Mouse (Mus musculus) embryonic fibroblast, embryonic 13.5 days (primary cell): ENCODE results near the gene Alx3. TPM values are rescaled to one million over a fixed set of nuclear protein-coding genes. Genes with fewer than 3 reads are reported as not detected.

Source experiments
- H3K27ac ChIP-seq: 2 replicates; pipeline ENCODE4 v1.5.1; 2012; ENCODE audit warnings: low read length, control low read depth, inconsistent platforms; ENCODE audit not compliant: insufficient read depth
- H3K4me1 ChIP-seq: 2 replicates; pipeline ENCODE4 v1.6.1; 2011; ENCODE audit warnings: low read length; ENCODE audit not compliant: control insufficient read depth, insufficient read depth
- H3K4me3 ChIP-seq: 2 replicates; pipeline ENCODE4 v1.5.1; 2011; ENCODE audit warnings: mild to moderate bottlenecking, control low read depth, low read length; ENCODE audit not compliant: insufficient read depth
- CTCF ChIP-seq: IDR thresholded peaks from 2 replicates; pipeline ENCODE4 v1.5.1; 2011; ENCODE audit warnings: mild to moderate bottlenecking, control low read depth, low read length, moderate library complexity, borderline replicate concordance; ENCODE audit not compliant: insufficient read depth
- POLR2A ChIP-seq: IDR thresholded peaks from 2 replicates; pipeline ENCODE4 v1.6.1; 2011; ENCODE audit warnings: low read depth, mild to moderate bottlenecking, control low read depth, low read length, moderate library complexity
- polyA plus RNA-seq: library from polyadenylated mRNA; stranded (reverse); fragments of >200 nt; gene quantifications from 2 replicates; pipeline ENCODE4 v1.2.4, GENCODE M21; 2011; ENCODE audit warnings: low read depth; ENCODE audit not compliant: missing spikeins, insufficient read length

The Alx3 gene
- polyA plus RNA-seq, 1 experiment, result 1.9 TPM

GRCm38 (mm10) chr3:107621286-107622075 is 26.6 kb downstream of the Alx3 start:
- TF ChIP-seq POLR2A (no peak), CTCF (no peak)
- no peaks in the 10 kb centered on the region for H3K4me1 ChIP-seq
- no peak overlapping the region for H3K27ac ChIP-seq
- no peak overlapping the region for H3K4me3 ChIP-seq

- Histone ChIP-seq H3K27ac (no peak overlapping the region), H3K4me1 (0 out of 2 replicates have a peak, but pooled peaks cover 2% of the 10 kb centered on the region), H3K4me3 (no peak overlapping the region)
- TF ChIP-seq CTCF (no peak), POLR2A (no peak)
These were observed 27.7 kb downstream of the Alx3 start for GRCm38 (mm10) chr3:107622537-107622936.

- Histone ChIP-seq H3K4me3 (no peak overlapping the region), H3K4me1 (0 out of 2 replicates have a peak, but pooled peaks cover 2% of the 10 kb centered on the region), H3K27ac (no peak overlapping the region)
- TF ChIP-seq POLR2A (no peak), CTCF (no peak)
These were observed 29.6 kb downstream of the Alx3 start for GRCm38 (mm10) chr3:107624424-107624823.

- Histone ChIP-seq H3K27ac (no peak overlapping the region), H3K4me1 (0 out of 2 replicates have a peak, but pooled peaks cover 2% of the 10 kb centered on the region), H3K4me3 (no peak overlapping the region)
- TF ChIP-seq POLR2A (no peak), CTCF (no peak)
These were observed 30.7 kb downstream of the Alx3 start for GRCm38 (mm10) chr3:107625536-107625935.

GRCm38 (mm10) chr3:107626751-107627150 is 31.9 kb downstream of the Alx3 start:
- Histone ChIP-seq H3K27ac (no peak overlapping the region), H3K4me3 (no peak overlapping the region), H3K4me1 (0 out of 2 replicates have a peak, but pooled peaks cover 2% of the 10 kb centered on the region)
- TF ChIP-seq POLR2A (no peak), CTCF (no peak)

GRCm38 (mm10) chr3:107627641-107628040 is 32.8 kb downstream of the Alx3 start:
- 0 out of 2 replicates have a peak, but pooled peaks cover 2% of the 10 kb centered on the region for H3K4me1 ChIP-seq
- no peak overlapping the region for H3K27ac ChIP-seq
- no peak overlapping the region for H3K4me3 ChIP-seq
- TF ChIP-seq POLR2A, result no peak
- no peak for TF ChIP-seq CTCF

- Histone ChIP-seq H3K4me3 (no peak overlapping the region), H3K27ac (no peak overlapping the region), H3K4me1 (0 out of 2 replicates have a peak, but pooled peaks cover 2% of the 10 kb centered on the region)
- TF ChIP-seq POLR2A (no peak), CTCF (no peak)
These were observed 33.7 kb downstream of the Alx3 start for GRCm38 (mm10) chr3:107628551-107628950.

- Histone ChIP-seq H3K4me1 (0 out of 2 replicates have a peak, but pooled peaks cover 2% of the 10 kb centered on the region), H3K4me3 (no peak overlapping the region), H3K27ac (no peak overlapping the region)
- TF ChIP-seq POLR2A (no peak), CTCF (no peak)
These were observed 34.6 kb downstream of the Alx3 start for GRCm38 (mm10) chr3:107629411-107629810.

GRCm38 (mm10) chr3:107630682-107631522 is 36.1 kb downstream of the Alx3 start, which contains the start of gene Gm10961:
Gene Gm10961, plus strand, starts transcription at chr3:107631322.
- Histone ChIP-seq H3K4me3 (peak within 1 kb of the TSS; percentile 91), H3K27ac (peak within 1 kb of the TSS; percentile 74), H3K4me1 (0 out of 2 replicates have a peak, but pooled peaks cover 2% of the 10 kb centered on the region)
- TF ChIP-seq POLR2A (no peak), CTCF (no peak)

- 0 out of 2 replicates have a peak, but pooled peaks cover 2% of the 10 kb centered on the region for H3K4me1 ChIP-seq
These were observed 36.7 kb downstream of the Alx3 start, which contains the start of gene Strip1 for GRCm38 (mm10) chr3:107631523-107631958. Gene Strip1, minus strand, starts transcription at chr3:107631694.

More at GRCm38 (mm10) chr3:107631523-107631958, 36.7 kb downstream of the Alx3 start, which contains the start of gene Strip1:
- TF ChIP-seq CTCF (no peak), POLR2A (peak; percentile 93)
- peak within 1 kb of the TSS; percentile 74 for H3K27ac ChIP-seq
- H3K4me3 ChIP-seq, result peak within 1 kb of the TSS; percentile 91
